8 mouse cellular contexts compared by ENCODE assay signal in the genomic region with DNA sequence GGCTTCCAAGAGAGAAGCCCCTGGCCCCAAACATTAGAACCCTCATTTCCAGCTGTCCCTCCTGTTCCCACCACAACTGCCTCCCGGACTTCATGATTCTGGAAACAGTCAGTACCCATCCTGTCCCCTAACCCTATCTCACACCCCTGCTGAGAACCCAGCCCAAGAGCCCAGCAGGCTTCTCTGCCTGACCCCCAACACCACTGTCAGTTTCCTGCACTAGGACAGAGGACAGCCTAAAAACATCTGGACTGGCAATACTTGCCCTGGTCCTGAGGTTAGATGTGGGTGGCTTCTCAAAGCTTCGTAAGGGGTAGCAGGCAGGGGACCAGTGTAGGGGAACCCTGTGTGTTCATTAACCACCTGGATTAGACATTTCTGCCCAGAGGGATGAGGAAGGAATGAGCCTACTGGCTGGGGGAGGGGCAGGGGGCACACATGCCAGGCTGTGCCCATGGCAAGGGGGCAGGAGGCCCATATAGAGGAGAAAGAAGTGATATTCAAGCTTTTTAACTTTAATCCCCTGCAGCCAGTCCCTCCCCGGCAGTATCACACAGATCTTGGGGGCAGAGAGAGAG.
DNase-seq lines count a peak whose midpoint lies in the region; ATAC-seq and TF ChIP-seq lines count a peak whose summit lies in the region.
"Had no signal": no experiment of that assay in that cellular context is flagged by ENCODE, and none has a peak within 500 bp of the region (broad histone marks: within the 10 kb centered on the region; RNA-seq: fewer than 3 reads in every experiment).

No protein-coding gene starts in this region.

- H3K27ac ChIP-seq in testis, adult 2 months (ENCODE audit: control insufficient read depth, insufficient read depth, low read depth, low read length) = peak overlapping the region; percentile 67
- H3K27ac ChIP-seq in intestine, embryonic 14.5 days (ENCODE audit: low read depth) = no peak overlapping the region
- H3K27ac ChIP-seq in limb, embryonic 14.5 days (replicated peaks; ENCODE audit: low read depth, low read length) = 0 out of 2 replicates have a peak overlapping the region, but pooled peaks have one; percentile 21

- H3K9me3 ChIP-seq in intestine, embryonic 14.5 days (ENCODE audit: control insufficient read depth, low read length) = no peaks in the 10 kb centered on the region
- no peaks in the 10 kb centered on the region for H3K9me3 ChIP-seq in limb, embryonic 14.5 days (ENCODE audit: control insufficient read depth, low read length)

- peaks cover 6% of the 10 kb centered on the region for H3K4me1 ChIP-seq in testis, adult 2 months (ENCODE audit: control insufficient read depth, insufficient read depth, low read length)
- H3K4me1 ChIP-seq in intestine, embryonic 14.5 days (replicated peaks; ENCODE audit: control insufficient read depth, insufficient read depth, low read length) = peaks cover 27% of the 10 kb centered on the region
- H3K4me1 ChIP-seq in limb, embryonic 14.5 days (ENCODE audit: control insufficient read depth, insufficient read depth, low read length) = peaks cover 53% of the 10 kb centered on the region

- DNase-seq in testis, postnatal 10 days (ENCODE audit: low spot score) = no peak
- no peak for DNase-seq in intestine, embryonic 14.5 days (ENCODE audit: low spot score)
- DNase-seq in limb, embryonic 14.5 days (ENCODE audit: low spot score) = no peak
- no peak for DNase-seq in adrenal gland, adult 18-20 months (ENCODE audit: low spot score in 2 of 2)
- no peak for DNase-seq in left cerebral cortex, postnatal 10 days (ENCODE audit: extremely low spot score in 1 of 2, low spot score in 2 of 2)
- DNase-seq in adrenal gland, postnatal 25 days = no peak
- DNase-seq: right cerebral cortex, adult 18-20 months had no signal

- no peaks in the 10 kb centered on the region for H3K27me3 ChIP-seq in testis, adult 2 months (ENCODE audit: control insufficient read depth, insufficient read depth, low read length)
- H3K27me3 ChIP-seq in intestine, embryonic 14.5 days (replicated peaks; ENCODE audit: control insufficient read depth, insufficient read depth, low read length) = no peaks in the 10 kb centered on the region
- H3K27me3 ChIP-seq in limb, embryonic 14.5 days (ENCODE audit: control insufficient read depth, insufficient read depth, low read length) = no peaks in the 10 kb centered on the region

- H3K4me3 ChIP-seq in testis, adult 2 months (ENCODE audit: control insufficient read depth, low read depth, low read length) = peak overlapping the region; percentile 75
- peak overlapping the region; percentile 41; the same call in 1 of the 2 replicates for H3K4me3 ChIP-seq in intestine, embryonic 14.5 days (ENCODE audit: low read depth, low read length)
- H3K4me3 ChIP-seq in limb, embryonic 14.5 days (replicated peaks; ENCODE audit: low read length) = peak overlapping the region; percentile 38

- no peak for TF ChIP-seq POLR2A in testis, adult 2 months (IDR thresholded peaks at IDR 0.05; ENCODE audit: control insufficient read depth, low read depth, low read length)
- TF ChIP-seq POLR2A in limb, embryonic 14.5 days (IDR thresholded peaks at IDR 0.05; ENCODE audit: borderline replicate concordance, extremely low read depth, insufficient read depth, insufficient read length) = no peak

- WGBS in intestine, embryonic 14.5 days = 59% methylated on average over 3 of the region's 3 CpGs
- 42% methylated on average over 3 of the region's 3 CpGs for WGBS in limb, embryonic 14.5 days

- H3K9ac ChIP-seq in intestine, embryonic 14.5 days (ENCODE audit: low read length) = no peak overlapping the region
- H3K9ac ChIP-seq in limb, embryonic 14.5 days (ENCODE audit: low read depth, low read length, severe bottlenecking) = peak overlapping the region; percentile 0; the same call in 1 of the 2 replicates

- H3K36me3 ChIP-seq in testis, adult 2 months (ENCODE audit: control insufficient read depth, insufficient read depth, low read length) = no peaks in the 10 kb centered on the region
- no peaks in the 10 kb centered on the region for H3K36me3 ChIP-seq in intestine, embryonic 14.5 days (ENCODE audit: control insufficient read depth, insufficient read depth, low read length)
- peaks cover 7% of the 10 kb centered on the region; the same call in 1 of the 2 replicates for H3K36me3 ChIP-seq in limb, embryonic 14.5 days (ENCODE audit: control insufficient read depth, insufficient read depth, low read length)

- ATAC-seq in intestine, embryonic 14.5 days (replicated peaks; ENCODE audit: low FRiP score, low TSS enrichment, low read depth) = no peak
- ATAC-seq in limb, embryonic 14.5 days (ENCODE audit: low FRiP score, low read depth) = no peak

- no peak for TF ChIP-seq CTCF in testis, adult 2 months (IDR thresholded peaks at IDR 0.05; ENCODE audit: control insufficient read depth, insufficient read depth, insufficient replicate concordance, low read depth, low read length)

- peak overlapping the region; percentile 63 for H3K4me2 ChIP-seq in intestine, embryonic 14.5 days (ENCODE audit: low read length)
- H3K4me2 ChIP-seq in limb, embryonic 14.5 days (replicated peaks; ENCODE audit: low read depth, low read length, severe bottlenecking) = peak overlapping the region; percentile 54

- intact Hi-C loops in left cerebral cortex, postnatal 10 days (cut with DNase I) = no loop called here
